Mouse (Mus musculus): ENCODE results near the gene Lmntd2.

Lmntd2 gene

DNA sequence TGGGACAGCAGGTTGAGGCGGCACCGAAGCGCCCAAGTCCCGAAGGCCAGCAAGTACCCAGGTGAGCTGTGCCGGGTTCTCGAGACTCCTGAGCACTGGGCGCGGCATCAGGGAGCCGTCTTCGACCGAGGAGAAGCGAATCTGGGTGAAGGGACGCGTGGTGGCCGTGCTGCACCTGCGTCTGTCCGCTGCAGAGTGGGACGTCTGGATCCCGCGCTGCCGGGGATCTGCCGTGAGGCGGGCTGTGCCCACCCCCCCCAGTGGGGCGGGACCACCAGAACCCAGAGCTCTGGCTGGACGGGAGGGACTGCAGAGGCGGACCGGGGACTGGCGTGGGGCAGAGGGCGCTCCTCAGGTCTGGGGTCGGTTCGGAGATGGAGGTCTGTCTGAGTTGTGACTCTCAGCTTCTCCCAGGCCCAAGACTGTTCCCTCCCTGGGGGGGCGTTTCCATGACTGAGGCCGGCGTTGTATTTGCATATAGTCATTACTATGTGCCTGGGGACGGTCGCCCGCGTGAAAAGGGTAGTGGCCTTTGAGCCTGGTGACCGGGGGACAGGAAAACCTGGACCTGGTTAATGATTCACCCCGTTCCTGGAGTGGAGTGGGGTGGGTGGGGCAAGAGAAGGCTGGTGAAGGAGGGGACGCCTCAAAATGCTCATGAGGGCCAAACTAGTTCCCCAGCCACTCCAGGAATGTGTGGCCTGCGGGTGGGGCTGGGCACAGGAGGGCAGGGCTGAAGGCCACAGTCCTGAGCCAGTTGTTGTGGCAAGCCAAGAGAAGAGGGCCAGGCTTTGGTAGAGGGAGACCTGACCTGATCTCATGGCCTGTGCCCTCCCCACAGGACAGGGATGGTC is 2.2 kb upstream of the Lmntd2 start:
- no peak for DNase-seq (ENCODE audit: low read depth)

DNA sequence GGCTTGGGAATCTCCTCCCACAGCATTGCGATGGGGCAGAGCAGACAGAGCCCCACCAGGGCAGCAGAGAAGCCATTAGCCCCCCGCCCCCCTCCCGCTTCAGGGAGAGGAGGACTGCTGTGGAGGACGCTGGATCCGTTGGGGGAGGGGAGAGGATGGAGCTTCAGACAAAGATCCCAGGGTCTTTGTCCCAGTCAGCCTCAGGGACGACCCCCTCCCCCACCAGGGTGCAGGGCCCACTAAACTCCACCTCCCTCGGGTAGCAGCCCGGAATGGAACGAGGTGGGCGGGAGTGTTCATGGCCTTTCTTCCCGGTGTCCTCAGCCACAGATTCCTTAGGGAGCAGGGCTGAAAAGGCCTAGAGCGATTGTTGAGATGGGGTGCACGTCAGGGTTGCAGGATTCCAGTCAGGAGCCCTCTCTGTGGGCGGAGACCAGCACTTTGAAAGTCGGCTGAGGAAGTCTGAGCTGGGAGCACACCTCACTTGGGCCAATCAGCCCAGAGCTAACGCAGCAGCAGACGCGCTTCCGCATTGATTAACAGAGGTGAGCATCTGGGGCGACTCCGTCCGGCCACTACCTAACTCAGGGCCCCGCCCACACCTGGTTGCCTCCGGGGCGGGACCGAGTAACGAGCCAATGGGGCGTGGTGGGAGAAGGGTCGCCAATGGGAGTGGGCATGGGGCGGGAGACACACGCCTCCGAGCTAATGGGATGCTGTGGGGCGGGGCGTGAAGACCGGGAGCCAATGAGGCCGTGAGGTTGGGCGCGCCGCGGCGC is 1.4 kb upstream of the Lmntd2 start, which contains the start of gene Rassf7:
Rassf7 (plus strand) TSS at position 760 of the 779 bp plus-strand sequence.
- peak; percentile 96 for DNase-seq (ENCODE audit: low read depth)

DNA sequence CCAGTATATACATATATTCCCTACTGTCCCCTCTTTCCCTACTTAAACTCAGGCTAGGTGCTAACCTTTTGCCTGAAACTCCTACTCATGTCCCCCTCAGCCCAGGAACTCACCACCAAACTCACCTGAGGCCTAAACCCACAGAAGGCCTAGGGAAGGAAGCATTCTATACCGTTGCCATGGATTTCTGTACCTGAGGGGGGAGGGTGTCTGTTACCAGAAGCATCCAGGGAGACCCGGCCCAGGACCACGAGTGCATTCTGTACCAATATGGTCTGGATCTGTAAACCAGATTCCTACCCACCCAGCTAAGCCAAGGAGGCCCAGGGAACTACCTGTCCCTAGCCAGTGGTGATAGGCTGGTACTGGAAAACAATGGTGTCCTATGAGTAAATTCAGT is 430 bp upstream of the Lmntd2 start:
- no peak for DNase-seq (ENCODE audit: low read depth)

DNA sequence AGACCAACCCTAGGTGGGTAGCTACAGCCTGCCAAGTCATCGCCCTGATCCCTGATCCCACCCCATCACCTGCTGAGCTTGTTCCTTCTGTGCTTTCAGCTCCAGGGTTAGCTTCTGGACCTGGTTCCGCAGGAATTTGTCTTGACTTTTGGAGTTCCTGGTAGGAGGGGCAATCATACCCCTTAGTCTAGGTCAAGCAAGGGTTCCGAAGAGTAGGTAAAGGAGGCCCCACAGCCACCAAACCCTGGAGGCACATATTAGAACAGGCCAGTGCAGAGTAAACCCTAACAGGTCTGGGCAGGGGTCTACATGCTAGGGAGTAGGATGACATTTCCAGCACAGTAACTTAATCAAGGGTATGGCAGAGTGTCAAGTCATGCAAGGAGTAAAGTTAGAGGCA is 747 bp downstream of the Lmntd2 start:
- DNase-seq (ENCODE audit: low read depth) = no peak

DNA sequence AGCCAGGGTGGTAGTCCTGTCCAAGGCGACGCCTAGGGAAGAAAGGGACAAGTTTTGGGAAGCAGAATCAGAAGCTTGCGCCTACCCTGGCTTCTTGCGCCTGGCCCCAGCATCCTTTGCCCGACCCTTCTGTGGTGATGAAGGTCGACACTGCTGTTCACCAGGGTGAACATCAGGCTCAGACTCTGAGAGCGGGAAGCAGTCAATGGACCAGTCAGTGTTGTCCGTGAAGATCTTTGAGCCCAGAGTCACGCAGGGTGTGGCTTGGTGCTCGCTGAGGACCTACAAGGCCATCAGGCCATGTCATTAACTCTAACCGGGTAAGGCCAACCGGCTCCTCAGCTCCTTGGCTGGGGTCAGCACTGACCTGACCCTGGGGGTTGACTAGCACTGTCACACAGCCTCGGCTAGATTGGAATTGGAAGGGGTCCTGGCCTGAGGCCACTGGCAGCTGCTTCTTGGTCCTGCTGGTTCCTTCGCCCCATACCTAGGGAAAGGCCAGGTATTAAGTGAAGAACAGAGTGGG is 3.2 kb downstream of the Lmntd2 start:
- DNase-seq (ENCODE audit: low read depth) = no peak

DNA sequence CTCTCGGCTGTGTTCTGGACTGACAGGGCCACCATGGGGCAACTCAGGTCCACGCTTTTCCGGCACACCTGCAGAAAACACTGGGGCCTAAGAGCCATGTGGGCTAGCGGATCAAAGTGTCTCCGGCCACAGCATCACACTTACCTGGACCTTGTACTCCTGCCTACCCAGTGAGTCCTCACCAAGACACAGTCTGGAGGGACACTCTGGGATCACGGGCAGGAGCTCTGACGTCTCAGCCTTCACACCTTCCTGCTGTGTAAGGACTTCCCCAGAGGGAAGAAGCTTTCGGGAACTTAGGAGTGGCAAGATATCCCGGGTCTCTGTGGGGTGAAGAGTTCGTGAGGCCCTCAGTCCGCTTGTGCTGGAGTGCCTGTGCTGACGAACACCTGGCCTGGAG is 3.7 kb downstream of the Lmntd2 start:
- no peak for DNase-seq (ENCODE audit: low read depth)

DNA sequence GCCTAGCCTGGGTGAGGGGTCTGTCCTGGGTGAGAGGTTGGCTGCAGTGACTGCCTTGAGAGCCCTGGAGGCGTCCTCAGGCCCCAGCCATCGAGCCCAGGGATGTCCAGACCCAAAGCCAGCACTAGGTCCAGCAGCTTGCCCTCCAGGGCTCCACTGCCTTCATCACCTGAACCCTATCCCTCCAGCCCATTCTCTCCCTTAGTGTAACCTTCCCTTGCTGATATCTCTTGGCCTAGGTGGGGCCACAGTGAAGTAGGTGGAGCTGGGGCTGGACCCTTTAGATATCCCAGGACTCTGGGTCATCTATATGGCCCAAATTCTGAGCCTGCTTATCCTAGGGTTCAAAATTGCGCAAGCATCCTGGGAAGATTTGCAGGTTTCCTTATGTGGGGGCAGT is 4.4 kb downstream of the Lmntd2 start:
- DNase-seq (ENCODE audit: low read depth) = no peak

DNA sequence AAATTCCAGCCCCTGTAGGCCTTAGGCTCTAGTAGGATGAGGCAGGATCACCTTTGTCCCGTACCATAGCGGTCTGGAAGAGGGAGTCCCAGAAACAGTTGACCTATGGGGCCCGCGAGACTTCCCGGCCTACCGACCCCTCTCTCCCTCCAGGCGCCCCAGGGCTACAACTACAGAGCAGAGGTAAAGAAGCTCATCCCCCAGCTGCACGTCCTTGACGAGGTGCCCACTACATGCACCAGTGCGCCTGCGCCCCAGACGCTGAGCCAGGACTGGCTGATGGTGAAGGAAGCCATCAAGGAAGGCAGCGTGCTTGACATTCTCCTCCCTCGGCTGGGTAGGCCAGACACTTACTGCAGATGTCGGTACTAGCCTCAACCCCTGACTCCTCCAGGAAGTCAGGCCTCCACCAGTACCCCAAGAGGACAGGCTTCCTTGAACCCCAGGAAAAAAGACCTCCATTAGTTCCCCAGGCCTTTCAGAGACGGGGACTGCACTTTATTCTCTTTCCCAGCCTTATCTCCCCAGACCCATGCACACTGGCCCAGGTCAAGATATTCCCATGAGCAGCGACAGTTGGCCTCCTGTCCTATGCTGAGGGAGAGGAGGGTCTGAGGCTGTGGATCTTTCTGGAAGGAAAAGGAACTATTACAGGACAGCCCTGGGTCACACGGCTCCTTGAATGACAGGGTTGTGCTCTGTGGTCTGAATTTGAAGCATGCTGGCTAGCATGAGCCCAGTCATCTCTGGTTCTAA is 7.5 kb downstream of the Lmntd2 start:
- DNase-seq (ENCODE audit: low read depth) = no peak

DNA sequence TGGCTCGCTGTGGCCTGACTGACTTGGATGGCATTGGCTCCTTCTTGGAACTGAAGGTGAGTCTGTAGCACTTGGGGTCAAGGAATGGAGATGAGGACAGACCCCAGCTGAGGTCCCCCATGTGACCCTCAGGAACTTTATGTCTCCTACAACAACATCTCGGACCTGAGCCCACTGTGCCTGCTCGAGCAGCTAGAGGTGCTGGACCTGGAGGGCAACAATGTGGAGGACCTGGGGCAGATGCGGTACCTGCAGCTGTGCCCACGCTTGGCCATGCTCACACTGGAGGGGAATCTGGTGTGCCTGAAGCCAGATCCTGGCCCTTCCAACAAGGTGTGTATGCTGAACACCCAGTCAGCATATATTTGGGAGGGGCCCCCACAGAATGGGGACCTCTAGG is 8.4 kb downstream of the Lmntd2 start:
- DNase-seq (ENCODE audit: low read depth) = no peak

DNA sequence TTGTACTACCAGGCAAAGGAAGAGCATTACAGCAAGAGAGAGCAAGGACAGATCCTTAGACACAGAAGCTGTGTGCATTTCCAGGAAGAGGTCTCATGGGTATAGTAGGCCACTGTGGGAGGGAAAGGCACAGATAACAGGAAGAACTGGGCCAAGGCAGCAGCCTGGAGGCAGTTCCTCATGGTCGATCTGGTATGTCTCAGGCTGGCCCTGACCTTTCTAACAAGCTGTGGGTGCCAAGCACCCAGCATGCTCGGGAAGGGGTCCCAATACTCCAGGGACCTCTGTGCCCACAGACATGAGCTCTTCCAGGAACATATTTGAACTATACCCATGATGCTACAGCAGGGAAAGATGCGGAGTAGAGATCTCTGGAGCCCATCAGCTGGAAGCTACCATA is 9.3 kb downstream of the Lmntd2 start:
- no peak for DNase-seq (ENCODE audit: low read depth)

DNA sequence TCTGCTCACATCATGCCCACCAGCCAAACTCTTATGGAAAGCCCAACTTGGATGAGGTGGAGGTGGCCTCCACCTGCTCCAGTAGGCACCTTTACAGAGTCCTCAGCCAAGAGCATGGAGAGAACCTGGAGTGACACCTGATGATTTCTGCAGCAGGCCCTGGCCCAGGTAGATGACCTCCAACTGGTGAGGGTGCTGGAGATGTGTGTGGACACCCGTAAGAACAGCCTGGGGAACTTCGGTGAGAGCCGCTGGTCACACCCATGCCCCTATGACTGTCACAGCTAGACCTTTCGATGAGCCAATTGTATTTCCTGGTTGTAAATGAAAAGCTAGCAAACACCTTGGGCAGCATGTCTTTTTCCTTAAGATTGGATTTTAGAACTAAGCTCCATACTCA is 15.8 kb downstream of the Lmntd2 start:
- DNase-seq (ENCODE audit: low read depth) = no peak

DNA sequence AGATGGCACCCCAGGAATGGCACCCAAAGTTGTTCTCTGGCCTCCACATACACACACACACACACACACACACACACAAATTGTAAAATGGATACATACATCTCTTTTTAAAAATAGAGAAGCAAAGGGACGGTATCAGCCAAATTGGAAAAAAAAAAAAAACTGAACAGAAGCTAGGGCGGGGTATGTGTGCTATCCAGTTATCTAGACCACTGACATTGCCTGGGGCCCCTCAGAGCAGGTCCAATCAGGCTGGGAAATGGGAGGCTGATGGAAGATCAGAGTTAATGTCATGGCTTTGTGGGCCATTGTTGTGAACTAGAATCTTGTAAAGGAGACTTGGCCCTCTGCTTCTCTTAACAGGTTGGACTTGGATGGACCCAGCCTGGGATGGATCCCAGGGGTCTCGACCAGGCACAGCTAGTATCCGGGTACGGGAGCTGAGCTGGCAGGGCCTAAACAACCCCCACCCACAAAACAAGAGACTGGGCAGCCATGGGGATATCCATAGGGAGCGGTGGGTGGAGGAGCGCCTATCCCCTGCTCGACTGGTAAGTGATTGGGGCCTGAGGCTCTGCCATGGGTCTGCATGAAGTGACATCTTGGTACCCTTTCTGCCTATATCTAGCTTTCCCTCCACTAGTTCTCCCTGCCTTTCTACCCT is 17.1 kb downstream of the Lmntd2 start:
- DNase-seq (ENCODE audit: low read depth) = no peak

DNA sequence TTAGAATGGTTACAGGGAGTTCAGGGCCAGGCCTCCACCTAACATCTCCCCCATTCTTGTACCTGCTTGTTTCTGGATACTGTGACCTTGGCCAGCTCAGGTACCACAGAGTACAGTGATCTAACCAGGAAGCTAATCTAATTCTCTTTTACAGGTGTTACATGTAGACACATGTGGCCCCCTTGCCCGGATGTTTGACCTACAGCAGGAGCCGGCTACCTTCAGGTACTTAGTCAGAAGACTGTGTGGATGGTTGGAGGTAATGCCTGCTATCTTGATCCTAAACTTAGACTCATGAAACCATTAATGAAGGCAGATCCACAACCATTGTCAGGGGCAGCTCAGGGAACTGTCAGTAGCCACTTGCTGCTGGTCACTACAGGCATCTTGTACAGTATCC is 18.1 kb downstream of the Lmntd2 start:
- no peak for DNase-seq (ENCODE audit: low read depth)

DNA sequence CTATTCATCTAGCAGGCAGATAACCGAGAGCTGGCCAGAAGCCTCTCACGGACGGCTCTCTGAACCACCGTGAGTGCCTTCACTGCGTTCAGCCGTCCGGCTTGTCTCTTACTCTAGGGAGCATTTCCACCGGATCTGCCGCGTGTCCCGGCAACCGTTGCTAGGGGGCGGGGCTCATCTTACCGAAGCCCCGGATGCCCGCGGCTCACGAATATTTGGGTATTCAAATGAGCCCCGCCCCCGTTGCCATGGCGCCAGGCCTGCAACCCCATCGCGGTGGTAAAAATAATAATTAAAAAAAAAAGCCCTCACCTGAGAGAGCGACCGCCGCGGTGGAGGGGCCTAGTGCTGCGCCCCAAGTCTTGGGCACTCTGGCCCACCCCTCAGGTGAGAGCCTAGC is 19.1 kb downstream of the Lmntd2 start:
- DNase-seq (ENCODE audit: low read depth) = peak; percentile 94

DNA sequence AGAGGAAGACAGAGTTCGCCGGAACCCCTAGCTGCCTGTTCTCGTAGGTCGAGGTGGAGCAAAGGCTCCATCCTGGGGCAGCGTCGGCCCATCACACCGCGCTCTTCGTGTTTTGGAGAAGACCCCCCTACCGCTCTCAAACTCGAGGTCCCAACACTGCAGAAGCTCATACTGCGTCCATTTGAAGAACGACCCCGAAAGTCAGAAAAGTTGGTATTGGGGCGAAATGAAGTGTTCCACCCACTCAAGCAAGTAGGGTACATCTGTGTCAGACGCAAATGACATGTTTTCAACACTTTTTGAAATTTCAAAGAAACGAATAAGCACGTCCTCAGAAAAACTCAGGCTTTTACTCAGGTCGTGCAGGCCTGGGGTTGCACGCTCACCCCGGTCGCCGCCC is 19.5 kb downstream of the Lmntd2 start:
- no peak for DNase-seq (ENCODE audit: low read depth)

DNA sequence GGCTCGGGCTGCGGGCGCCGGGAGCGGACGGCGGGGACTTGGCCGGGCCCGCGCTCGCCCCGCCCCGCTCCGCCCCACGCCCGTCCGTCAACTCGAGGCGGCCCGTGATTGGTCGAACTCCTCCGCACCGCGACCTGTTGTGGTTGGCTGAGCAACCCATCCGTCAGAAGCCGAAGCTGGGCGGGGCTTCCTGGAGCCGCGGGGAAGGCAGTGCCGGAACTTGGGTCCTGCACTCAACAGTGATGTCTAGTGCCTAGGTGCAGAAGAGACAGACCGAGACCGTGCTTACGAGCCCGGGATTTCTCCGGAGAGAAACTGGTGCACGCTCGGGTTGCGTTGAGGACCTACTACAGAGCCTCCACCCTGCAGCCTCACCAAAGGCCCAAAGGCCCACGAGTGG is 19.9 kb downstream of the Lmntd2 start, which contains the start of the genes Hras and Lrrc56:
Hras (minus strand) TSS at position 58 of the 400 bp plus-strand sequence.
Lrrc56 (plus strand) TSS at position 210 of the 400 bp plus-strand sequence.
- DNase-seq (ENCODE audit: low read depth) = peak; percentile 97

DNA sequence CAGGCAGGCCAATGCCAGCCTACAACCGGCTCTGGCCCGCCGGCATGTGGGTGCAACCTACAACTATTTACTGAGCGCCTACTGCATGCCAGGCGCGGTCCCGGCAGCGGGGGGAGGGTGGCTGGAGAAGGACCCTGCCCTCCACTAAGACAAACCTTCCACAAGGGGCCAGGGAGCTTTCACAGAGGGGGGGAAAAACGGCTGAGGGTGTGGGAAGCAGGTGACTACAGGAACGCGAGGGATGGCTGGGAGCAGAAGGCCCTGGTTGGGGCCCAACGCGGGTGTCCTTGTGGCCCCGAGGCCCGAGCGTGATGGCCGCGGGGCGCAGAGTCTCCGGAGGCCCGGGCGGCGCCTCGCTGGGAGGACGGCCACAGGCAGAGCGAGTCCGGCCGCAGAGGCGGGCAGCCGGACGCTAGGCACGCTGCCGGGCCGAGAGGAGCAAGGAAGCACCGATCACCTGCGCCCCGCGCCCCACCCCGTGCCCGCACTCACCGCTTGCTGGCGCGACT is 20.5 kb downstream of the Lmntd2 start:
- DNase-seq (ENCODE audit: low read depth) = no peak

DNA sequence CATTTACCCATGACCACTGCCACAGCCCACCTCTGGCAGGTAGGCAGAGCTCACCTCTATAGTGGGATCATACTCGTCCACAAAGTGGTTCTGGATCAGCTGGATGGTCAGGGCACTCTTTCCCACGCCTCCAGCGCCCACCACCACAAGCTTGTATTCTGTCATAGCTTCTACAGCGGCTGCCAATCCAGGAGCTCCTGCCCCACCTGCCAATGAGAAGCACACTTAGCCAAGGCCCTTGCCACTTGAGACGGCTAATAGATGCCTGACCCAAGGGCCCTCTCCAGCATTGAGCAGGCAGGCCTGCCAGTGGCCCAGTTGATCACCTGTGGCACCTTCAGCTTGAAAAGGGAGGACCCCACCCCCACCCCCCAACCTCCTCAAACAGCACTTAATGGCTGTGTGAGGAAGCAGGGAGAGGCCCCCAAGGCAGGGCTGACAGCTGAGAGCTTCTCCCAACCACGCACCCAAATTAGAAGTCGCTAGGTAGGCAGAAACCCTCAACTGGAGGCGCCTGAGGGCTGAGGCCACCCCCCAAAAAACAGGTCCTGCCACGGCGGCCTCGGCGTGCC is 21.0 kb downstream of the Lmntd2 start:
- DNase-seq (ENCODE audit: low read depth) = no peak

DNA sequence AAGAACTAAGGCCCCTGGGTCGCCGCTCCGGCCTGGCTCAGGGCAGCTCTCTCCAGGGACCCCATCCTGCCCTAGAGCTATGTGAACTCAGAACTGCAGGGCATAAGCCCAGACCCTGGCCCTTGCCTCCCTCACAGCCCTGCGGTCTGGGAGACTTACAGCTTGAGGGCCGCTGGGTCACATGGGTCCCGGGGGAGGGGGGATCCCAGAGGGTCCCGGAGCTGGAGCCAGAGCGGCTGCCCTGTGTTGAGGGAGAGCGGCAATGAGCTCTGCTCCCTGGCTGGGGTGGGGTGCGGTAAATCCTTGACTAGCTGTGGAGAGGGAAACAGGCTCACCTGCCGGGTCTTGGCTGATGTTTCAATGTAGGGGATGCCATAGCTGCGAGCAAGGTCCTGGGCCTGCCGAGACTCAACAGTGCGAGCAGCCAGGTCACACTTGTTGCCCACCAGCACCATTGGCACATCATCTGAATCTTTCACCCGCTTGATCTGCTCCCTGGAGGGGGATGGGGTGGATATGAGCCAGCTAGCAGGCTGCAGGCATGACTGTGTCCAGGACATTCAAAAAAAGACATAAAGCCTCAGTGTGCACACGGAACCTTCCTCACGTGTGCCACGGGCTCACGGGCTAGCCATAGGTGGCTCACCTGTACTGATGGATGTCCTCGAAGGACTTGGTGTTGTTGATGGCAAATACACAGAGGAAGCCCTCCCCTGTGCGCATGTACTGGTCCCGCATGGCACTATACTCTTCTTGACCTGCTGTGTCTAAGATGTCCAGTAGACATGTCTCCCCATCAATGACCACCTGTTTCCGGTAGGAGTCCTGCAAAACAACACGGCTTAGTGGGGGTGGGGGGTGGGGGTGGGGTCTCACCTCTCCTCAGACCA is 21.8 kb downstream of the Lmntd2 start:
- no peak for DNase-seq (ENCODE audit: low read depth)

DNA sequence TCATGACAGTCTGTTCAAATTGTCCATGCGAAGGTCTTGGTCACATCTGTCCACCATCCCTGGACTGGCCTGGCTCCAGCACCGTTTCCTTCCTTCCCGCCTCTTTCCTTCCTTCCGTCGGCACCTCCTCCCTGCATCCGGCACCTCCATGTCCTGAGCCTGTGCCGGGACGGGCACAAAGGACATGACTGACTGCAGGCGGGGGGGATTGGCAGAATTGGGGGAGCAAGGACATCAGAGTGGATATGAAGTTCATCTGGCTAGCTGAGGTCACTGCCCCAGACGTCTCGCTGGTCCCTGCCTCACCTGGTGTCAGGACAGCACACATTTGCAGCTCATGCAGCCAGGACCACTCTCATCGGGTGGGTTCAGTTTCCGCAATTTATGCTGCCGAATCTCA is 22.8 kb downstream of the Lmntd2 start:
- DNase-seq (ENCODE audit: low read depth) = no peak

Data from c-Kit-positive CD71-positive TER-119-negative erythroid progenitor cells, embryonic 14.5 days (primary cell).